Mouse (Mus musculus) lung, postnatal 14 days (tissue): Measurements from ENCODE around the gene Ddr2.

ENCODE experiments used
- DNase-seq: peaks from one replicate; pipeline ENCODE4 v3.0.0; 2021

Ddr2 gene

DNA sequence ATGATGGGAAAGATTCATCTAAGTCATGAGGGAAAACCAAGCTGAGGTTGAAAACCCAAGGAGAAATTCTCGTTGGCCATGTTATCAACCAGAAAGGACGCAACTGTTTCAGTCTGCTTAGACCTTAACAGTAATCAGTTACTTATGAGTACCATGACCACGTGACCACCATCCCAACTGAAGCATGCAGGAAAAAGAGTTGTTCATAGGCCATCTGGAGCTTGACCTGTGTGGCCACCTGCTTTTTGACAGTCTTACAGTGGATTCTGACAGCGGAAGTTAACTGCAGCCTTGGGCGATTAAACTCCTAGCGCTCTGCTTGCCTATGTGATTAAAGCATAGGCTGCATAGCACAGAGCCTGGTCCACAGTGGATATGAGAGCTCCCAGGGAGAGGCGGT lies 23.9 kb downstream of the Ddr2 start:
- DNase-seq = no peak

DNA sequence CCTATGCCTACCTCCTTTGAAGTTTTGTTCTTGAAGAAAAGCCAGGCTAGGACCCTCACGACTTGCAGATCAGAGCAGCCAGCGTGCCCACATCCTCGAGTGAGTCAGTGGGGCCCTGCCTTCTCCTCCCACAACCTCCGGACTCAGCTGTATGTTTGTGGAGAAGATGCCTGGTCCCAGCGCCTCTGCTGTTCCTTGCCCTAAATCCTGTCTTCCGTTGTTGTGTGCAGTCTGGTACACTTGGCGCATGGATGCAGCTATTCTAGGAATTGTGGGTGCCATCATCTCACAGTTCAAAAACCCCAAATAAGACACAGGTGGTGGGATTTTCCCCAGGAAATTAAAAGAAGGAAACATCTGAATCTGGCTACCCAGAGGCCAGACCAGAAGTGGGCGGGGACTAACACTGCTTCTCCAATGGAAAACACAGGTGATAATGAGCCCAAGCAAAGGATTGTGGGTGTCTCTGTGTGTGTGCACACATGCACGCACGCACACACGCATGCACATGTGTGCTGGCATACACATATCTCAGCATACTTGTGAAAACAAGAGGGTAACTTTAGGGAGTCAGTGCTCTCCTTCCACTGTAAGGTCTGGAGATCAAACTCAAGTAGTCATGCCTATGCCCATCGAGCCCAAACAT lies 26.3 kb downstream of the Ddr2 start:
- DNase-seq = no peak

DNA sequence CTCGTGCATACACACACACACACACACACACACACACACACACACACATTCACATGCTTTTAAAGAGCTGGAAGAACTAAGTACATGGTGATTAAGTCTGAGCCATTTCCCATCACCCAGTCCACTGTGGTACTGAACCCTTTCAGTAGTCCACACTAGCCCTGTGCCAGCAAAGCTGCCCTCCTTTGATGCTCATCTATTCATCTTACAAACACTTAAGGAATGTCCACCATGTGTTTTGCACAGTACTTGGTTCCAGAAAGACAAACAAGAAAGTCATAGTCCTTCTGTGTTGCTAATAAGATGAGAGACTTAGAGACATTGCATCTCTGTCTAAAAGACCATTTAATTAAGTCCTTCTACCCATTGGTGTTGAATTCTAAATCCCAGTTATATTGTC lies 29.7 kb downstream of the Ddr2 start:
- no peak for DNase-seq

DNA sequence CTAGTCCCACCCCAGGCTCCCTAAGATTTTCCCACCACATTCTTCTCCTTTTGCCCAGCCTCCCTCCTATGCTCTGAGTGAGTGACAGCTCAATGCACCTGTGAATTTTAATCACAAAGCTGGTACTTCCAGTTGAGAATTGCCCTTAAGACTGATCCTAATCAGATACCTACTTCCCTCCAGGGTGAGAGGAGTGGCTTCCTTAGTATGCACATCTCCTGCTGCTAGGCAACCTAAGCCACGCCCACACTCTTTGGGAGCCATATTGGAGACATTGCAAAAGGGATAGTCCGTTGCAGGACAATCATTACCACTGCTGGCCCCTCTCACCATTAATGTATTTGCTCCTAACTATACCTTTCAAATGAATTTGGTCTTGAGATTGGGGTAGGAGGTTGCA lies 31.1 kb downstream of the Ddr2 start:
- DNase-seq = no peak

DNA sequence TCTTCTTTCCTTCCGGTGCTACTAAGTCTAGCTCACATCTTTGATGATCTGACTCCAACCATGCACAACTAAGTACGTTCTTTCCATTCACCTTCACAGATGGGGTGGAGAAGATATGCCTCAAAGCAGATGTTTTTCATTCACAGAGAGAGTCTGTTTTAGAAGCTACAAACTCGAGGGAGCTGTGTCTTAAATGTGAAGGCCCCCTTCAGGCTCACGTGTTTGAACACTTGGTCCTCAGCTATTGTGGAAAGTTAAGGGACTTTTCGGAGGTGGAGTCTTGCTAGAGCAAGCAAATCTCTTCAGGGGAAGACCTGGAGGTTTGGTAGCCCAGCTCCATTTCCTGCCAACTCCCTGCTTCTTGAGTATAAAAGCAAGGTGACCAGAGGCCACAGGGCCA lies 34.2 kb downstream of the Ddr2 start:
- DNase-seq = no peak

DNA sequence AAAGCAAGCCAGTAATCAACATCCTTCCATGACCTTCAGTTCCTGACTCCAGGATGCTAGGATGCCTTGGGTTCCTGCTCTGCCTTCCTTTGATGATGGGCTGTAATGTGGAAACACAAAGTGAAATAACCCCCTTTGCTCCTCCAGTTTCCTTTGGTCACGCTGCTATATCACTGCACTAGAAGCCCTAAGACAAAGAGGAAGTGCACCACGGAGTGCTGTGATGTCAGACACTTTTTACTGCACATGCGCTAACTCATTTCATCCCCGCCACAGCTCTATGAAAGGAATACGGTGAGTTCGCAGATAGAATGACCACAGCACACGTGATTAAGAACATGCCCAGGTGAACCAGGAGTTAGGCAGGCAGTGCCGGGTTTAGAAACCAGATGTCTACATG lies 36.8 kb downstream of the Ddr2 start:
- no peak for DNase-seq

DNA sequence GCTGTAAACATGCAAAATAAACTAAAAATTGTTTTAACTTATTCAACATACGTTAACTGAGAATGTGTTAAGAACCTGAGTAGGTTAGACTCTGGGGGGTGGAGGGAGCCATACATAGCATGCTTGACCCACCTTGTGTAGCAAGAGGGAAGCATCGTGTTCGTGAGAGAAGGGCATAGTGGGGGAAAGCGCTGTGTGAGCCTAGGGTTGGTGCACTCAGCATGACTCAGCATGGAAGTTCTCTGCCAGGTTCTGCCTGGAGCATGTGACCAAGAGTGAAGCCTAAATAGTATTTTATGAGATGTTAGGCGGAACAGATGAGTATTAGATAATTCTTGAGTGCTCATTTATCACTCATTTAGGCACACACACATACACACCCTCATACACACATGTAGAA lies 41.4 kb downstream of the Ddr2 start:
- no peak for DNase-seq

DNA sequence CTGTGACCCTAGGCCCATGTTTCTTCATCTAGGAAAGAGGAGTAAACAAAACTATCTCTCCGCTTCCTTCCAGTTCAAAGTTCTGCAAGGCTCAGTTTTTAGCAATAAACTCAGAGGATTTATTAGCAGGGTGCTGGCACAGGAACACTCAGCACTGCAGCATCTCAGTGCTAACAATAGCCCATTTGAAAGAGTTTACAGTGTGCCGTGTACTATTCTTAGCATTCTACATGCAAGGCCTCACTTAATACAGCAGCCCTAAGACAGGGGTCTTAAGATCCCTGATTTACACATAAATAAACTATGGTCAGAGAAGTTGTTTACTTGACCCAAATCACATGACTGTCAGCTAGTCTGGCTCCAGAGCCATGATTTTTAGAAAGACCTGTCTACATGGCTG lies 44.6 kb downstream of the Ddr2 start:
- DNase-seq = no peak

DNA sequence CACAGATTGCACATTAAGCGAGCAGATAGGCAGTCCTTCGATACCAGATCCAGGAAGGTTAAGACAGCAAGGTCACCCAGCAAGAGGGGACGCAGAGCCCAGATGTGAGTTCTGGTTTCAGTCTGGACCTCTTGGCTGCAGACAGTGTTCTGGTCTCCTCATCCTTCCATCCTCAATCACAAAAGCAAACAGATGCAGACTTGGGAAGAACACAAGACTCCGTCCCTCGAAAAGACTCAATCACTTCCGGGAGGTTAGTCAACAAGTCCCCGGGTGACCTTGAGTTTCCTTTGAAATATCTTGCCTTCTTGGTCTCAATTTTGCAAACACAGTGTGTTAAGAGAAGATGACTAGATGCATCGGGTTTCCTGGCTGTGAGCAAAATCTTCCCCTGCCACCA lies 45.6 kb downstream of the Ddr2 start:
- DNase-seq = no peak

DNA sequence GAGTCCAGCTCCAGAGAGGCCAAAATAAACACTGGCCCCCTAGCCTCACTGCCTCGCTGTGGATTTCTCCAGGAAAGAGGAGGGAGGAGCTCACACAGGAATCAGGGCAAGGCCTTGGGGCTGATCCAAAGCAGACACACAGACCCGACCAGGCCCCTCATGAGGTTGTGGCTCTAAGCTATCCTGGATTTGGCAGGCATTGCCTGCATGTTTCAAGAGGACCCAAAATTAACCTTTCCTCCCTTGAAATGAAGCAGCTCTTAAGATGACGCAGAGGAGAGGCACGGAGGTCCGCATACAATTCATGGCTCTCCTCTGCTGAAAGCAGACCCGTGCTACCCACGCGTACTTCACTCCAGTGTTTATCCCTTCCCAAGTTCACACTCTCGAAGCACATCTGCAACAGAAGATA lies 46.5 kb downstream of the Ddr2 start:
- peak; percentile 26 for DNase-seq

DNA sequence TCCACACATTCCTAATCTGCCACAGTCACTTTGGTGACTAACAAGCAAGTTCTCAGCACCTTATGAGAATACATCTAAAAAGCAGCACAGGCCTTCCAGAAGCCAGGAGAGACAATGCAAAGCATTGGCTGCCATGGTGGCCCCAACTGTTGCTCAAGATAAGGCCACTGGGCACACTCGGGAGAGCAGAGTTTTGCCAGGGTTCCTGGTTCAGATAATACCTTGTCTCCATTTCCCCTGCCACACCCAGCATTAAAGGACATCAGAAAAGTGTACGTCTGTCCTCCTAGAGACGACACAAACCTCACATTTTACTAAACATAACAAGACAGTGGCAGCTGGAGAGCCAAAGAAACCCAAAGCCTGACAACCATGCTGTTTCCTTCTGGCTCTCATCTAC lies 50.3 kb downstream of the Ddr2 start:
- DNase-seq = no peak

DNA sequence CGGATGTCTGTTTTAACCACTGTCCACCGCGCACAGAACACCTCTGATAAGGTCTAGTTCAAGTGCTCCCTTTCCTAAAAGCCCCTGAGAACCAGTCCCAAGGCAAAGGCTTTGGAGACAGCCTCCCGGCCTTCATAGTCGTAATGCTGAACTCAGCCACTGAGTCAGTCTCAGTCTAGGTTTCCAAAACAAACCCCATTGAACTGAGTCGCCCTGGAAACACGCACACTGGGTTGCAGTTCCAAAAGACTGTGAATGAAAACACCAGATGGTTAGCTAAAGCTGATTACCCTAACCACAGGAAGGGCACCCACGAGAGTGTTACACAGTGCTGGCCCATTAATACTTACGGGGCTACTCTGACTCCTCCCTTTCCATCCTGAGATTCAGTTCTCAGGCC lies 51.2 kb downstream of the Ddr2 start:
- no peak for DNase-seq

DNA sequence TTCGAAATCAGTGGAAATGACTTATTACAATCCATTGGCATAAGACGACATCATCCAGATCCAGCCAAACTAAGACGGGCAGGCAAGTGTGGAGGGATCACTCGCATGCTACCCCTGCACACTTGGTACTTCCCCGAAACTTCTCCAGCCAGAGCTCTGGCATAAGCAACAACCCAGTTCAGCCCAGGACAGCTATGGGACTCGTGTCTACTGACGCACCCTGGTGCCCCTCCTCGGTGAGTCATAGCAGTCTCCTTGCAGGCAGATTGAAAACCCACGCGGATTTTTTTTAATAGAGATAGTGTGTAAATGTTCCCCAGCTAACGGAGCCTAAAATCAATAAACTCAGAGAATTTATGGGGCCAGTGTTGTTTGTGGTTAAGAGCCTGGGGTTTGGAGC lies 52.5 kb downstream of the Ddr2 start:
- peak; percentile 42 for DNase-seq

DNA sequence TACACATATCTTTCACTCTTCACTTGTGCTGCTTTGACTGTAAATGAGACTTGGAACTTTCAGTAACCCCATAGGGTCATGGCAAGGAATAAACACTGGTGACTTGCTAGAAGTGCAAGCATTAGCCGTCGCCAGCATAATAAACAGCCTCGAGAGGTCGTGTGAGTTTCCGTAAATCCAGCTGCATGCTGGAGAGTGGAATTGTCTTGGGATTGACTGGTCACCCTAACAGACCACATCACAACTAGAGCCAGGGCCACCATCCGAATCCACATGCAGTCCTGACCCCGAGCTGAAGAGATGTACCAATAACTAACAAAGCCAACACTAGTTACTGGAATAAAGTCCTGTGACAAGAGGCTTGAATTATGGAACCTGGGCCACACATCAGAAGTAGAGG lies 53.0 kb downstream of the Ddr2 start:
- DNase-seq = peak; percentile 19

DNA sequence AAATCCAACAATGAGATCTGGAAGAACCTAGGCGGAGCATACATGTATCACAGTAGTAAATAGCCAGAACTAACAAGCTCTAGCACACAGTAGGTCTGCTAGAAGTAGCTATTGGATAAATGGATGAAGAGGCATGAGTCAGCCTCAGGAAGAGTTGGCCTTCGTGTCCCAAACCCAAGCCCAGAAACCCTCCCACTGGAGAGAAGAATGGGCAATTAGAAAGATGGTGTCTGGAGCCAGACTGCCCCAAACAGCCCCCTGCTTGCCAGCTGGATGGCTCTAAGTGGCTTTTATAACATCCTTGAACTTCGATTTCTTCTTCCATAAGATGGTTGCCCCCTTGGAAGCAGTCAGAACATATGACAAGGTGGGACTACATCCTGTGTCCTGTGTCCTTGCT lies 53.6 kb downstream of the Ddr2 start:
- no peak for DNase-seq

DNA sequence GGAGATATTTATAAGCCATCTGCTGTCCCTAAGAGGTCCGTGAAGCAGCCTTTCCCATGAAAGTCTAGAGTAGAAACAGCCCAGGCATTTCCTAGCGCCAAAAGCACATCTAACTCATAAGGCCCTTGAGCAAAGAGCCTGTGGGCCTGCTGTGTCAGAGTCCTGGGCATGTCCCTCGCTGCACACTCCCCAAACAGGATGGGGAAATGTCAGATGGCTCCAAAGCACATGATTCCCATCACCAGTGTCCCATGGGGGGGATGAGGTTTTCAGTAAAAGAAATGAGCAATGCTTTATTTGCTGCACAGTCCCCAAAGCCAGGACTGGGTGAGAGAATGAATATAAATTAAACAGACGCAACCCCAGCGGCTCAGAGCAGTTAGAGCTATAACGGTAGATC lies 54.3 kb downstream of the Ddr2 start:
- DNase-seq = no peak

DNA sequence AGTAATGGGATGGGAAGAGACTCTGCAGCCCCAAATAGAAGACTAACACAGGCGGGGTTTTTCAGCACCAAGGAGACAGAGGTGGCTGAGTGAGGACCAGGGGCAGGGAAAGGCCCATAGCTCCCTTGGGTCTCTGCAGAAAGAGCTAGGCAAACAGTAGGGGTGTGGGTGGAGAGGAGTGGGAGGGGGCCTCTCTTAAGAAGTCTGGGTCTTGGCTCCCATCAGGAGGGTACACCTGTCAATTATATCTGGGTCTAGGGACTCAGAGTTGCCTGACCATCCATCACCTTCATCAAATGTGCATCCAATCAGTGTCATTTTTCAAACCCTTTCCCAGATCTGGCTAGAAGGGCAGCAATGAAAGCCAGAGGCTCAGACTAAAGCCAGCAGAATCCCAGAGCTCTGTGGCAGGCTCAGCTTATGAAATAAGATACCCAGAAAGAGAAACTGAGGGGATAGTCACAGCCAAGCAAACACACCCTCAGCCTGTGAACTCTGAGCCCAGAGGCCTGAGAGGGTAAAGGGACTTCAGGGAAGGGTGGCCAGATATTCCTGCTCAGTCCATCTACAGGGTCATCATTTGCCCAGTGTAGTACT lies 58.0 kb downstream of the Ddr2 start:
- DNase-seq = no peak

DNA sequence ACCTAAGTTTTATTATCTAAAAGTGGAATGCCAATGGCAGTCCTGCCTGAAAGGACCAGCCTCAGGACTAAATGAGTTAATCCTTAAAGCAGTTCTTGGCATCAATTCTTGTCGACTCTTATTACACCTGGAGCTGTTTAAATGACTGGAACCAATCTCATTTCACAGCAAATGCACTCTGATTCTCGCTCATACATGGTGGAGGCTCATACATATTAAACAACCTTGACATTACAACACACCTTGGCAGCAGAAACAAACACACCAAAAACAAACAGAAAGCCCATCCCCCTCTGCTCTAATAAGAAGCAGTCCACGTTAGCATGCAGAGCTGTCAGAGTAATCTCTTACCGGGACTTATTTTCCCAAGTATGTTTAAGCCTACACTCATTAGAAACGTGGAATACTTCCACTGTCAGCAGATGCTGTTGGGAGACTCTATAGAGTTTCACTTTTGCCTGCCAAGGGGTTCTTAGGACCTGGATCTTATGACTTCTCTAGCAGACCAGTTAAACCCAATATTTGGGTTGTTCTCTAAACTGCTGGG lies 58.9 kb downstream of the Ddr2 start:
- DNase-seq = no peak

DNA sequence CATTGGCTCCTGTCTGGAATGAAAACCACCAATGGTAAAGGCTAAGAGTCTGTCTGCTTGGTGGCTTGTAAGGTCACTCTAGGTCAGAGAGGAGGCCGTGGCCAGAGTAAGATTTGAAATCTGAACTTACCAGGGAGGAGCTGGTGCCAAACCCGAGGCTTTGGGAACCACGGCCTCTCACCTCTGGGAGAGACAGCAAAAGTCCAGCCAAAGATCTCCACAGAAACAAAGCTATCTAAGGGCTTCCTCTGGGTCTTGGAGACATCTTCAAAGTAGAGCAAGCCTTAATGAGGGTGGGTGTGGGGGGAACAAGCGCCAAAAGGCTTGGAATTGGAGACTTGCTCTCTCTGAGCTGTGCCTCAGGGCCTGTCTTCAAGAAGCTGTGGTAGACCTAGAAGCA lies 62.1 kb downstream of the Ddr2 start:
- DNase-seq = no peak

DNA sequence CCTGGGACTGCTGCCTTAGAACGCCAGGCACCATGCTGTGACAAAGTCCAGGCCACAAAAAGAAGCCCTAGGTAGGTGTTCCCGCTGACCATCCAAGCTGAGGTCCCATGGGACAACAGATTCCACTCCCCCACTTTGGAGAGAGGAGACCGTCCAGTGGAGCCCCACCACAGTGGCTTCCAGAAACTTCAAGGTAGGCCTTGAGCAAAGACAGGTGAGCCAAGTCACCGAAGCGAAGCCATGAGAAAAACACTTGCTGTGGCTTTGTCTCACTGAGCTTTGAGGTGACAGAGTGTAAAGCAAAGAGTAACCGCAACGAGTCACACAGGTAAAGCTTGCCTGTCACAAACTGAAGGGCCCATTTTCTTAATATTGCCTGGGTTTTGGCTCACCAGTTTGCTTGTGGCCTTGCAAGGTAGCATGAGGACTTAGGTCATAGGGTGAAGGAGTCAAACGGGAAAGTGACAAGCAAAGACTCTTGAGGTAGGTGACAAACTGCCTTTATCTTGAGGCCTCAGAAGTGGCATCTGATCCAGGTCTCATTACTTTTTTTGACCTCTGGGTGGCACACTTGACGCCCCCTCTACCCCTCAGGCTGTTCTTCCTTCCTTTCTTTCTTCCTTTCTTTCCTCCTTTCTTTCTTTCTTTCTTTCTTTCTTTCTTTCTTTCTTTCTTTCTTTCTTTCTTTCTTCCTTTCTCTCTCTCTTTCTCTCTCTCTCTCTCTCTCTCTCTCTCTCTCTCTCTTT lies 65.7 kb downstream of the Ddr2 start:
- no peak for DNase-seq

DNA sequence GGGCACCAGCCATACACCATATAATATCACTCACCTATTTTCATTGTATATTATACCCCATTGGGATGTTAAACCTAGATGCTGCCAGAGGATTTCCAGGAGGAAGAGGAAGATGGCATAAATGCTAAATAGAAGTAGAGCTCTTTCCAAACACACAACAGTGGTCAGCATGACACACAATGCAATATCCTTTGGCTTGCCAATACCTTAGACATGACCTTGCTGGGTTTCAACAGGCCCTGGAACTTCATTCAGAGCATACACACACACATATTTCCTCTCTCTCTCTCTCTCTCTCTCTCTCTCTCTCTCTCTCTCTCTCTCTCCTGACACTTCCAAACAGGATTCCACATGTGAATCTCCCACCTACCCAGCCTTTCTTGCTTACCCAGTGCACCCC lies 66.8 kb downstream of the Ddr2 start:
- no peak for DNase-seq

DNA sequence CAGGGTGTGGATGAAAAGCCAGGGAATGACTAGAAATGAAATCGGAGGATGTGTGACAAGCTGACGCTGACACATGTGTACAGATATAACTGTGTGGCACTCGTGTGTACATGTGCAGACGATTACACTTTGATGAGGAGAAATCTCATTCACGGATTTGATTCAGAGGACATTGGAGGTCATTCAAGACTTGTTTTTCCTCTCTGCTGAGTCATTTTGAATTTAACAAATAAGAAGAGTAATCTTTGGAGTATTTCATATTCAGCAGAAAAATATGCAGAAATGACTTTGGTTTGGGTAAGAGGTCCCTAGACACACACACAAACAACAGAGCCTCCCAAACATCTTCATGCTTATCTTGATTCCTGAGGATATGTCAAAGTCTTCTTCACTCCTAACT lies 67.6 kb downstream of the Ddr2 start:
- no peak for DNase-seq

DNA sequence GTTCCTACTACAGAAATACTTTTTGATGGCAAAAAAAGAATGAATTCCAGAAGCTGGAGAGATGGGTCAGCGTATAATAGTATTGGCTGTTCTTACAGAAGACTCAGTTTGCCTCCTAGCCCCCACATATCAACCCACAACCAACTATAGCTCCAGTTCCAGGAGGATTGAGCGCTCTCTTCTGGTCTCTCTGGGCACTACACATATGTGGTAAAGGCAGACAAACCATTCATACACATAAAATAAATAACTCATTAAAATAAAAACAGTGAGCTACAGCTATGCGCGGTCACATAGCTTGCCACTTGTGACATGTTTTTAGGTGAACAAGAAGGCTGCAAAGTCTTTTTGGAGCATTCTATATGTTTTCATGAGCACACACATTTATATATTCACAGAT lies 71.2 kb downstream of the Ddr2 start:
- DNase-seq = peak; percentile 25

DNA sequence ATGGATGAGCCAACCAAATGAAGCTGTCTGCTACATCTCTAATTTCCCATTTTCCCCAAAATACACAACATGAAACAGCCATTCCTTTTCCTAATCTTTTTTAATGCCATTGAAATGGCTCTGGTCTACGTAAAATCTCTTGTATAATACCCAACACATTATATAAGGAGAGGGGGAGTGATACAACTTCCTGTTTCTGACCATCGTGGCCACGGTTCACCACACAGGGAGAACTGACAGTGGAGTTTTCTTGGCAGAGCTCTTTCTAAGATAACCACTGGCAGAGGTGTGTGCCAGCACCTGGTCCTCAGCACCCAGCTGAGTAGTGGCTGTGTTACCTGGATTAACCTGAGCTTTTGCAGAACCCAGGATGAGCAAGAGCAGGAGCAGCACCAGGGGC lies 75.0 kb downstream of the Ddr2 start:
- no peak for DNase-seq
